Mouse (Mus musculus) kidney, adult 2 months (tissue): Measurements from ENCODE around the gene Samd4b.

Experiments used
- CTCF ChIP-seq: fragments of 200-500 bp; conservative IDR thresholded peaks from 2 replicates; pipeline ENCODE4 v1.5.1; 2011; ENCODE audit warnings: low read depth, mild to moderate bottlenecking, control low read depth, low read length, moderate library complexity, mixed read lengths; ENCODE audit not compliant: insufficient read depth, insufficient read length
- POLR2A ChIP-seq: fragments of 200-500 bp; IDR thresholded peaks from one replicate; pipeline ENCODE4 v1.6.1; 2011; ENCODE audit warnings: low read depth, low read length, control low read depth

DNA sequence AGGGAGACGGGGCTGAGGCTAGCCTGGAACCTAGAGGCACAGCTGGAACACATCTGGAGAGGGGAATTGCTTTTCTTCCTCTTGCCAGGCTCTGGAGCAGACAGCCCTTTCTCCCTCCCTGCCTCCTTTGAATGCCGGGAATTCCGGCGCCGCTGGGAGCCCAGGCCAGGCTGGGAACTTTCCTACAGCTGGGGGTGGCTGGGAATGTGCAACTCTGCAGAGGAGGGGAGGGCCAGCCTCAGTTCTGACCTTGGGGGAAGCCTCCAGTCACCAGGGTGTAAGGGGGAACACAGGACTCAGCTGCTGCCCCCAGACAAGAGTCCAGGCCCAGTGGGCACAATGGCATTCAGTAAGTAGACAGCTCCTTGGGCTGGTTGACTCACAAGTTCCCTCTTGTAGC is 241.0 kb downstream of the Samd4b start:
- TF ChIP-seq CTCF: no peak
- no peak for TF ChIP-seq POLR2A
